Mouse (Mus musculus) Patski (cell line): Measurements from ENCODE around the gene Gas2l2. TPM values are rescaled to one million over a fixed set of nuclear protein-coding genes. Genes with fewer than 3 reads are reported as not detected.

Source experiments
- ATAC-seq: fragments of 100-300 bp; one replicate; pipeline ENCODE4 v1.8.0; 2021
- CTCF ChIA-PET: fragments of 350-600 bp; sonication (Branson Sonifier 250); formaldehyde crosslinking; loops from one replicate; lab custom pipeline; 2022; ENCODE audit warnings: inconsistent platforms; lab: Charles Lee
- POLR2A ChIA-PET: fragments of 350-600 bp; sonication (Branson Sonifier 250); formaldehyde crosslinking; loops from one replicate; lab custom pipeline; 2022; ENCODE audit warnings: antibody characterized with exemption, inconsistent platforms; lab: Charles Lee
- DNase-seq: peaks from one replicate; pipeline ENCODE4 v3.0.0-alpha.2; 2011; ENCODE audit warnings: low read depth, low spot score
- H3K27me3 ChIP-seq: fragments of 371-371 bp; one replicate; pipeline ENCODE4 v1.5.1; 2021
- CTCF ChIP-seq: fragments of 100-300 bp; IDR thresholded peaks from one replicate; pipeline ENCODE4 v1.5.1; 2021
- in situ Hi-C: fragments of 300-500 bp; cut with MboI; formaldehyde crosslinking; loops from 3 replicates; pipeline ENCODE4 v1.11.1; 2018; ENCODE audit warnings: low pct_unique_long_range_greater_than_20kb, mixed read lengths
- polyA plus RNA-seq: library from polyadenylated mRNA; unstranded; gene quantifications from one replicate; pipeline ENCODE4 v1.2.3, GENCODE M21; 2021

Gene Gas2l2
- polyA plus RNA-seq, 1 experiment from 2014 or later = not detected

GRCm38 (mm10) chr11:83445001-83445400 is 15.7 kb upstream of the Gas2l2 start:
- DNase-seq (no peak), ATAC-seq (no peak)
- ChIA-PET POLR2A (no interaction called here), CTCF (interaction anchor here (1.8 kb wide), 1 partner anchor 27 kb away, joined by 11 read pairs; the partner anchor contains the start of gene Taf15)
- in situ Hi-C loops = loop anchor here (10.0 kb wide), 1 partner anchor 290 kb away; no protein-coding TSS in a partner anchor
- H3K27me3 ChIP-seq = peaks cover 16% of the 10 kb centered on the region
- no peak for TF ChIP-seq CTCF

- POLR2A ChIA-PET = interaction anchor here (1.0 to 1.3 kb wide), 2 partner anchors 29 to 30 kb away, joined by 3 to 5 read pairs; partner anchors contain the start of gene Taf15
These were observed 14.6 kb upstream of the Gas2l2 start for GRCm38 (mm10) chr11:83443824-83444223.

GRCm38 (mm10) chr11:83442596-83443267 is 13.5 kb upstream of the Gas2l2 start:
- in situ Hi-C loops = loop anchor here (10.0 kb wide), 1 partner anchor 292 kb away; no protein-coding TSS in a partner anchor
- H3K27me3 ChIP-seq = peaks cover 21% of the 10 kb centered on the region
- CTCF ChIA-PET = interaction anchor here (0.6 to 3.0 kb wide), 12 partner anchors 9 to 75 kb away, joined by 3 to 16 read pairs (median 4); partner anchors contain the start of genes Mmp28 and Taf15
- TF ChIP-seq CTCF = peak; percentile 86
- ATAC-seq (no peak), DNase-seq (no peak)
- POLR2A ChIA-PET = interaction anchor here (1.0 to 1.3 kb wide), 4 partner anchors 20 to 33 kb away, joined by 3 to 5 read pairs (median 4); partner anchors contain the start of genes Mmp28 and Taf15

More at GRCm38 (mm10) chr11:83443824-83444223, 14.6 kb upstream of the Gas2l2 start:
- CTCF ChIA-PET = interaction anchor here (1.1 to 3.0 kb wide), 4 partner anchors 11 to 74 kb away, joined by 3 to 16 read pairs (median 9); partner anchors contain the start of gene Taf15
- DNase-seq (no peak), ATAC-seq (no peak)
- no peak for TF ChIP-seq CTCF
- H3K27me3 ChIP-seq = peaks cover 16% of the 10 kb centered on the region
- in situ Hi-C loops = loop anchor here (10.0 kb wide), 1 partner anchor 291 kb away; no protein-coding TSS in a partner anchor

DNA sequence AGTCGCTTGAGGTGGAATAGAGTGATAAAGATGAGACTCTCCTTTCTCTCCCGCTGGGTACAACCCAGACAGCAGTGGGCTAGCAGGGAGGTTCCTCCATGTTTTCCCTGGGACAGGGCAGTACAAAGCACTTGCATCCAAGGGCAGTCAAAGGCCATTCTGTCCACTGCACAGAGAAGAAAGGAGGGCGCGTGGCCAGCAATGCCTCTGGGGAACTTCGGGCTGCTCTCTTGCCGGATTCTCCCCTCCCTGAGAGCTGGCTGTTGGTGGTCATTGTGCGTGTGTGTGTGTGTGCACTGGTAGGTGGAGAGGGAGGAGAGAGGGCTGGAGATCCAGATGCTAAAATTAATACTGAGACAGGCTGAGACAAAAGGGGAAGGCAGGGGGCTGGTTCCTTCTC is 12.0 kb upstream of the Gas2l2 start:
- no peak for ATAC-seq

DNA sequence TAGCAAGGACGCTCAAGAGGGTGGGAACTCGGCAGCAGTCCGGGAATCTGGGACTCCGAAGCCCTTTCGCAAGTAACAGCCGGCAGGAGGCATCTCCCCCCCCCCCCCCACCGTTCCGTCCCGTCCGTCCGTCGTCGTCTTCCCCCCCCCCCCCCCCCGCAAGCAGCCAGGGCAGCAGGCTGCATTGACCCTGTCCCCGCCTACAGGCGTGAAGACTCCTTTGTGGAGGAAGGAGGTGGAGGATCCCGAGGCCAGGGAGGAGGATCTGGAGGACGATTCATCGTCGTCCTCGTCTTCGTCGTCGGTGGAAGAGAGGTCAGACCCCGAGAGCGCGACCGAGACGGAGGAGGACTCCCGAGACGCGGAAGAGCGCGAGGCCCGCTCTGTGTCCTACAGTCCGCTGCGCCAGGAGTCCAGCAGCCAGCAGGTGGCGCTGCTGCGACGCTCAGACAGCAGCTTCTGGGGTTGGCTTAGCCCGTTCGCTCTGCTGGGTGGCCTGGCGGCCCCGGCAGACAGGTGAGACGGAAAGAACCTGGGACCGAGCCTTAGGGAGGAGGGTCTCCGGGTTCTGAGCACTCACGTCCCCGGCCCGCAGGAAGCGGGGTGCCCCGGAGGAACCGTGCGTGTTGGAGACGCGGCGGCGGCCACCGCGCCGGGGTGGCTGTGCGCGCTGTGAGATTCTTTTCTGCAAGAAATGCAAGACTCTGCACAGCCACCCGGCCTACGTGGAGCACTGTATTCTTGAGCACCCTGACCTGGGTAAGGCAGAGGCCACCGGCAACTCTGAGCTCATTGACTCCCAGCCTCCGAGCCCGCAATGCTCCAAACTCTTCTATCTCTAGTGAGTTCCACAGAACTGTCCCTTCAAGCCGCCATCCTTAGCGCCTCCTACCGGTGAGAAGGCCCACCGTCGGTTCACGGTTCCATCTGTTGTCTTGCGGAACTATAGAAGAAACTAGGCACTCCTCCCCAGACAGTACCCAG is 11.1 kb upstream of the Gas2l2 start:
- peaks cover 37% of the 10 kb centered on the region for H3K27me3 ChIP-seq
- in situ Hi-C loops = loop anchor here (10.0 kb wide), 1 partner anchor 294 kb away; no protein-coding TSS in a partner anchor
- ChIA-PET POLR2A (no interaction called here), CTCF (interaction anchor here (0.8 to 1.5 kb wide), 7 partner anchors 14 to 310 kb away, joined by 3 to 7 read pairs (median 3); partner anchors contain the start of gene Taf15)
- no peak for DNase-seq
- peak; percentile 100 for TF ChIP-seq CTCF
- ATAC-seq = peak; percentile 88

More for the DNA sequence above, 12.0 kb upstream of the Gas2l2 start:
- POLR2A ChIA-PET = no interaction called here
- DNase-seq = no peak
- H3K27me3 ChIP-seq = peaks cover 31% of the 10 kb centered on the region
- CTCF ChIA-PET = interaction anchor here (1.0 to 3.0 kb wide), 8 partner anchors 15 to 309 kb away, joined by 3 to 16 read pairs (median 4); partner anchors contain the start of gene Taf15
- TF ChIP-seq CTCF = no peak
- in situ Hi-C loops = loop anchor here (10.0 kb wide), 1 partner anchor 294 kb away; no protein-coding TSS in a partner anchor

- DNase-seq (no peak), ATAC-seq (no peak)
- CTCF ChIA-PET = interaction anchor here (1.3 kb wide), 2 partner anchors 34 to 311 kb away, joined by 3 to 5 read pairs; no protein-coding TSS in a partner anchor
- POLR2A ChIA-PET = no interaction called here
- no peak for TF ChIP-seq CTCF
- peaks cover 43% of the 10 kb centered on the region for H3K27me3 ChIP-seq
- in situ Hi-C loops = loop anchor here (5.0 to 10.0 kb wide), 2 partner anchors 198 to 295 kb away; no protein-coding TSS in a partner anchor
These were observed 10.3 kb upstream of the Gas2l2 start for GRCm38 (mm10) chr11:83439426-83440060.

DNA sequence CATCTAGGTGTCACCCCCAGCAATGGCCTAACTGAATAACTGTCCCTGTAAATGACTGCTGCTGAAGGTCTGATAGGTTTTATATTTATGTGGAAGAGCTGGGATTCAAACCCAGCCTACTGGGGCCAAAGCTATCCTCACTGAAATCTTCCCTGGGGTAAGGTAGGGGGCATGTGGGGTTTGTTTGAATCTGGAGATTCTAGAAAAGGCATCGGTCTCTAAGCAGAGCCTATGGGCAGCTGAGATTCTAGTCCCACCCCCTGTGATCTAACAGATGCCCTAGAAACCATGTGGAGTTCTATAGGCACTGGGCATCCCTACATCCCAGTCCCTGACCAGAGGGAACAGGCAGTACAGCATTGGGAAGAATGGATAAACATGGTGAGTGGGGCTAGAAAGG is 8.1 kb upstream of the Gas2l2 start, which contains the start of gene 1700020L24Rik:
TSS of gene 1700020L24Rik (plus strand) at position 301 of the 400 bp plus-strand sequence.
- CTCF ChIA-PET = interaction anchor here (4.5 kb wide), 1 partner anchor 12 kb away, joined by 11 read pairs; no protein-coding TSS in a partner anchor
- H3K27me3 ChIP-seq = peaks cover 38% of the 10 kb centered on the region
- no peak for ATAC-seq
- POLR2A ChIA-PET = no interaction called here
- no peak for TF ChIP-seq CTCF
- DNase-seq = no peak
- in situ Hi-C loops = loop anchor here (5.0 kb wide), 1 partner anchor 200 kb away; no protein-coding TSS in a partner anchor

GRCm38 (mm10) chr11:83432533-83432932 is 3.3 kb upstream of the Gas2l2 start:
- peaks cover 46% of the 10 kb centered on the region for H3K27me3 ChIP-seq
- ChIA-PET CTCF (no interaction called here), POLR2A (interaction anchor here (1.7 kb wide), 1 partner anchor 23 kb away, joined by 4 read pairs; the partner anchor contains the start of gene Rasl10b)
- in situ Hi-C loops = no loop called here
- ATAC-seq (no peak), DNase-seq (no peak)
- TF ChIP-seq CTCF = no peak

DNA sequence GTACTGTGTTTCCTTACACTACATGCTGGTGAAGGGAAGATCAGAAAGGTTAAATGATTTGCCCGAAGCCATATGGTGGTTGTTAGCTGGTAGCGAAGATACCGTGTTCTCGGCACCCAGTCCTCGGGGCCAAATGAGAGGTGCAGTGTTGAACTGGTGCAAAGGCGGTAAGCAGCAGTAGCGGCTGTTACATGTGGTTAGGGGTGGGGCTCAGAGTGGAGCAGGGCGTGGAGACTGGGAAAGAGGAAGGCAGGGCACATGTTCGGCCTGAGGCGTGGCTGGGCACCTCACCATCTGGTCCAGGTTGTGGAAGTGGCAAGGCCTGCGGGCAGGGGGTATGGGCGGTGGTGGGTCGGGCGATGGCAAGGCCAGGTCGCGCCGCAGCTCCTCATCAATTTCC is 2.3 kb downstream of the Gas2l2 start:
- CTCF ChIA-PET = interaction anchor here (0.9 kb wide), 1 partner anchor 10 kb away, joined by 3 read pairs; no protein-coding TSS in a partner anchor
- H3K27me3 ChIP-seq = peaks cover 36% of the 10 kb centered on the region
- in situ Hi-C loops = loop anchor here (10.0 kb wide), 1 partner anchor 72 kb away; no protein-coding TSS in a partner anchor
- no peak for DNase-seq
- no peak for ATAC-seq
- POLR2A ChIA-PET = no interaction called here
- no peak for TF ChIP-seq CTCF
